In the genomic region with DNA sequence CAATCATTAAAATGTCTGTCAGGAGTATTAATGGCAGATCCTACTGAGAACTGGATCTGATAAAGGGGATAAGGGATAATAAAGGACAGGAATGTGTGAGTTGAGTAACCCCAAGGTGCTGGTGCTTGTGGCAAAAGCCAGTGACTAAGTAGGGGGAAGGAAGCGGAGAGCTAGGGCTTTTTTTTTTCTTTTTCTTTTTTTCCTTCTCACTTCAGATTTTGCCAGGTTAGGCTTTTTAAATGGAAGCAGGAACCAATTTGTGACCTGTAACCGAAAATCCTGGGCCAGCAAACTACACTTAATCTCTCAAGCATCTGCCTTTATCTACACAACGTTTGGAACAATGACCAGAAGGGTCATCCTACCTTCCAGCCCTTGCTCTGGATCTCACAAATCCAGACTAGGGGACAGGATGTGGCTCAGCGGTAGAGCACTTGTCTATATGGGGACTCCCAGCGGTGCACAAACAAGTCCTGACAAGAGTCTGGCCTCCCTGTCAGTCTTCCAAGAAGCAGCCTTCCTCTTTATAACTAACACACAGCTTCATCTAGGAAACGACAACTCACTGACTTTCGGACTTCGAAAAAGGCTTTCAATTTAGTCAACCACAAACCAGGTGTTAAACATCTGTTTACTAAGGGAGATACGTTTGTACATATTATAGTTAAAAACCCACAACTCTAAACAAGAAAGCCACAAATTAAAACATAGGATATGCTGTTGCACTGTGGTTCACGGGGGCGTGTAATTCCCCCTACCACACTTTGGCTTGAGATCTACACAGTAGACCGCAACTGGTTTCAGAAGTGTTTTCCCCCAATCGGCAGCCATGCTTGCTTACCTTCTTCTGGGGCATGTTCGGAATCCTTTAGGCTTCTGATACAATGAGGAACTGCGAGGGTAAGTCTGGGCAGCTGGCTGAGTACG, we compare ENCODE assay signal across 8 mouse cellular contexts. TPM values are rescaled to one million over a fixed set of nuclear protein-coding genes. Genes with fewer than 3 reads are reported as not detected.
DNase-seq lines count a peak whose midpoint lies in the region; ATAC-seq and TF ChIP-seq lines count a peak whose summit lies in the region.

No protein-coding gene starts in this region.

- H3K36me3 ChIP-seq in forebrain, embryonic 11.5 days (ENCODE audit: control insufficient read depth, insufficient read depth, low read length): no peaks in the 10 kb centered on the region
- no peaks in the 10 kb centered on the region for H3K36me3 ChIP-seq in intestine, postnatal 0 days (ENCODE audit: control insufficient read depth, insufficient read depth)

- peak overlapping the region; percentile 50 for H3K4me3 ChIP-seq in forebrain, embryonic 11.5 days (ENCODE audit: low read depth, low read length)
- peak overlapping the region; percentile 47 for H3K4me3 ChIP-seq in intestine, postnatal 0 days (ENCODE audit: low read depth, low read length)

- H3K4me2 ChIP-seq in forebrain, embryonic 11.5 days (ENCODE audit: low read depth, low read length, severe bottlenecking): peak overlapping the region; percentile 98
- H3K4me2 ChIP-seq in intestine, postnatal 0 days (replicated peaks; ENCODE audit: low read depth): peak overlapping the region; percentile 90

- H3K9me3 ChIP-seq in forebrain, embryonic 11.5 days (ENCODE audit: control insufficient read depth, low read length): no peaks in the 10 kb centered on the region
- H3K9me3 ChIP-seq in intestine, postnatal 0 days (ENCODE audit: control insufficient read depth): no peaks in the 10 kb centered on the region

- H3K27me3 ChIP-seq in forebrain, embryonic 11.5 days (ENCODE audit: control insufficient read depth, insufficient read depth, low read length): peaks cover 10% of the 10 kb centered on the region
- 0 out of 2 replicates have a peak, but pooled peaks cover 2% of the 10 kb centered on the region for H3K27me3 ChIP-seq in intestine, postnatal 0 days (replicated peaks; ENCODE audit: control insufficient read depth, insufficient read depth, low read length)

- H3K9ac ChIP-seq in forebrain, embryonic 11.5 days (ENCODE audit: low read length): peak overlapping the region; percentile 55
- H3K9ac ChIP-seq in intestine, postnatal 0 days (ENCODE audit: low read depth, low read length): peak overlapping the region; percentile 47

- 30% methylated on average over 16 of the region's 16 CpGs for WGBS in forebrain, embryonic 11.5 days
- WGBS in intestine, postnatal 0 days: 26% methylated on average over 16 of the region's 16 CpGs

- H3K27ac ChIP-seq in forebrain, embryonic 11.5 days (ENCODE audit: low read depth, low read length): no peak overlapping the region
- H3K27ac ChIP-seq in intestine, postnatal 0 days (ENCODE audit: low read depth, low read length): no peak overlapping the region

- no peak for ATAC-seq in forebrain, embryonic 11.5 days (replicated peaks; ENCODE audit: low FRiP score)
- ATAC-seq in intestine, postnatal 0 days: peak; percentile 46
- peak; percentile 29; the same call in 1 of the 2 replicates for ATAC-seq in monocyte, adult 5-6 weeks (replicated peaks; ENCODE audit: insufficient number of reproducible peaks, low FRiP score, low TSS enrichment, poor library complexity, severe bottlenecking)

- TF ChIP-seq CTCF in intestine, postnatal 0 days (IDR thresholded peaks at IDR 0.05; ENCODE audit: low read depth): no peak

- peak; percentile 16 to 33 for DNase-seq in urinary bladder, postnatal 36 days (ENCODE audit: low spot score in 2 of 2)
- no peak for DNase-seq in urinary bladder, adult 2 months (ENCODE audit: low spot score)
- DNase-seq in forebrain, embryonic 11.5 days (ENCODE audit: low spot score): no peak
- DNase-seq in left cerebral cortex, adult 8-10 months (ENCODE audit: low spot score in 2 of 2): no peak
- no peak for DNase-seq in c-Kit-positive CD71-positive TER-119-positive erythroid progenitor cells, embryonic 14.5 days (ENCODE audit: low spot score)
- no peak for DNase-seq in adrenal gland, postnatal 10 days

- H3K4me1 ChIP-seq in forebrain, embryonic 11.5 days (replicated peaks; ENCODE audit: control insufficient read depth, insufficient read depth, low read length): 0 out of 2 replicates have a peak, but pooled peaks cover 3% of the 10 kb centered on the region
- H3K4me1 ChIP-seq in intestine, postnatal 0 days (replicated peaks; ENCODE audit: control insufficient read depth, insufficient read depth, low read length): no peaks in the 10 kb centered on the region

RNA-seq across cellular contexts. Expression of a gene that starts 1.2 kb away (rescaled TPM):
- polyA plus RNA-seq in urinary bladder, adult 2 months (2012; rRNA removed): 5.0 and 5.5 TPM in 2 replicates
- 0.48 and 1.1 TPM in 2 replicates for polyA plus RNA-seq in forebrain, embryonic 11.5 days (2014; fragmentation: Nextera tagmentation; extraction: Ambion mirVana)
- polyA plus RNA-seq in intestine, postnatal 0 days (2015; fragmentation: Nextera tagmentation; extraction: Ambion mirVana): 0.48 and 0.76 TPM in 2 replicates
- total RNA-seq in monocyte, adult 5-6 weeks (2017): 1.8 to 2.7 TPM (median 2.4 TPM) in 3 replicates
- total RNA-seq in left cerebral cortex, adult 8-10 months (2022): 1 to 10 TPM in 2 of 4 experiments, under 1 TPM in 2; 0.24 to 1.2 (median 0.91) TPM
- 1 to 10 TPM; 2.1 to 4.6 TPM for total RNA-seq in adrenal gland, postnatal 10 days (2021)

RNA-seq across cellular contexts. Expression of a gene that starts 19.1 kb away (rescaled TPM):
- polyA plus RNA-seq in urinary bladder, adult 2 months (2012; rRNA removed): 13.0 and 13.1 TPM in 2 replicates
- polyA plus RNA-seq in forebrain, embryonic 11.5 days (2014; fragmentation: Nextera tagmentation; extraction: Ambion mirVana): 5.5 and 6.6 TPM in 2 replicates
- polyA plus RNA-seq in intestine, postnatal 0 days (2015; fragmentation: Nextera tagmentation; extraction: Ambion mirVana): 4.8 and 6.1 TPM in 2 replicates
- total RNA-seq in monocyte, adult 5-6 weeks (2017): 6.2 to 29.1 TPM in 2 of 3 replicates, not detected in the other
- total RNA-seq in left cerebral cortex, adult 8-10 months (2022): 1 to 10 TPM in 1 of 4 experiments, not detected in 3; 3.3 TPM
- 1 to 10 TPM; 5.5 to 8.2 TPM for total RNA-seq in adrenal gland, postnatal 10 days (2021)

RNA-seq across cellular contexts. Expression of a gene that starts 31.9 kb away (rescaled TPM):
- polyA plus RNA-seq in urinary bladder, adult 2 months (2012; rRNA removed): 8.1 and 10.3 TPM in 2 replicates
- polyA plus RNA-seq in forebrain, embryonic 11.5 days (2014; fragmentation: Nextera tagmentation; extraction: Ambion mirVana): 18.7 and 18.9 TPM in 2 replicates
- 2.7 and 3.0 TPM in 2 replicates for polyA plus RNA-seq in intestine, postnatal 0 days (2015; fragmentation: Nextera tagmentation; extraction: Ambion mirVana)
- total RNA-seq in monocyte, adult 5-6 weeks (2017): 4.3 to 6.5 TPM (median 4.5 TPM) in 3 replicates
- 10 to 100 TPM in 3 of 4 experiments, 1 to 10 TPM in 1; 10.0 to 12.2 (median 10.9) TPM for total RNA-seq in left cerebral cortex, adult 8-10 months (2022)
- total RNA-seq in adrenal gland, postnatal 10 days (2021): 10 to 100 TPM; 18.9 to 24.9 TPM

Comparison
In these comparisons a context has a peak if more than half of its experiments do, and no peak if none do; other contexts are left out.
1. DNase-seq: peak in urinary bladder, postnatal 36 days (2 of 2); none in urinary bladder, adult 2 months (single experiment), forebrain, embryonic 11.5 days (single experiment), left cerebral cortex, adult 8-10 months (0 of 2), c-Kit-positive CD71-positive TER-119-positive erythroid progenitor cells, embryonic 14.5 days (single experiment) and adrenal gland, postnatal 10 days (single experiment).